Mouse (Mus musculus): Measurements from ENCODE around the gene Ahcy. TPM values are rescaled to one million over a fixed set of nuclear protein-coding genes. Genes with fewer than 3 reads are reported as not detected.
"Not testable (repeated sequence)": the region's sequence is repeated elsewhere in the genome, so short reads cannot be mapped to it uniquely, and the experiment has no call there.

The Ahcy gene
- total RNA-seq, 2 experiments from 2014 or later, result 36.5 to 37.1 TPM

DNA sequence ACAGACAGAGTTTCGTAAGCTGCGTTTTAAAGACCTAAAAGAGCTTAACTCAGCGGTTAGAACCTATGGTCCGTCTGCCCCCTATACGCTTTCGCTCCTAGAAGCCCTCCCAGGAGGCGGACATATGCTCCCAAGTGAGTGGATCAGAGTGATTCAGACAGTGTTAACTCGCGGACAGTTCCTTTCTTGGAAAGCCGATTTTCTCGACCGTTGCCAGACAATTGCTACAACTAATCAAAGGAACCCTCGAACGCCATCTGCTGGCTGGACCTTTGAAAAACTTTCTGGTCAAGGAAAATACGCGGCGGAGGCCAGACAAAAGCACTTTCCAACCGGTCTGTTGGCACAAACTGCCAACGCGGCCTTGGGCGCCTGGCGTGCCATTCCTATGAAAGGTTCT, 54.6 kb downstream of the Ahcy start:
- DNase-seq, result peak; percentile 97 to 98

DNA sequence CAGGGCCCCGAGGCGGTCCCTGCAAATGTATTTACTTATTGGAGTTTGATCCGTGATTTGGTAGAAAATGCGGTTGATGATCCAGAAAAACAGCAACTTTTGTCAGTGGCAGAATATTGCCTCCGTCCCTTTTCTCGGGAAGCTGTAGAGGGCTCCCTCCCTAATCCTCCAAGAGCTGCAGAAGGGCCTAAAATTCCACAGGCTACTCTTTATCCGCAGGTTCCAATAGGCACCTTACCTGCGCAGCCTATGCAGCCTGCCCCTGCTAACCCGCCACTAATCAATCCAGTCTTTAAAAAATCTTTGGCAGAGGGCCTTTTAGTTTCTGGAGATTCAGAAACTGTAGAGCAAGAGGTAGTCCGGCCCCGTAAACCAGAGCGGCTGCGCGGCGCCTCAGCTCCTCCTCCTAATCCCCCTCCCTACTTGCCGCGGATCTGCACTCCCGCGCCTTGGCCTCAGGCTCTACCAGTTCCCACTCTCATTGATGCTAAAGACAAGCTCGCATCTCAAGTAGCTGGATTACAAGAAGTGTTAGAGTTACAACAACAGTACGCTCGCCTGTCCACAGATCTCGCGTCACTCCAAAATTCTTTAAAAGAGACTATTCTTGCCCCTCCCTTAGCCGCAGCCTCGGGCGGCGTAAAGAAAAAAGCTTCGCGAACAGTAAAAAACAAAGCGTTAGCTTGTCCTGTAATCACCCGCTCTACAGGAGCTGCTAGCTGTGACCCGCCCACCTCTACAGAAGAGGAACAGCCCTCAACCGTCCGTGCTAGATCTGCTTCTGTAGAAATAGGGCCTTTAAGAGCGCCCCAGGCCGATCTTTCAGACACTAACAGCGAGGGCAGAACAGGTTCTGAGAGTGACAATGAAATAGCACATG, 55.3 kb downstream of the Ahcy start:
- peak; percentile 87 for DNase-seq

DNA sequence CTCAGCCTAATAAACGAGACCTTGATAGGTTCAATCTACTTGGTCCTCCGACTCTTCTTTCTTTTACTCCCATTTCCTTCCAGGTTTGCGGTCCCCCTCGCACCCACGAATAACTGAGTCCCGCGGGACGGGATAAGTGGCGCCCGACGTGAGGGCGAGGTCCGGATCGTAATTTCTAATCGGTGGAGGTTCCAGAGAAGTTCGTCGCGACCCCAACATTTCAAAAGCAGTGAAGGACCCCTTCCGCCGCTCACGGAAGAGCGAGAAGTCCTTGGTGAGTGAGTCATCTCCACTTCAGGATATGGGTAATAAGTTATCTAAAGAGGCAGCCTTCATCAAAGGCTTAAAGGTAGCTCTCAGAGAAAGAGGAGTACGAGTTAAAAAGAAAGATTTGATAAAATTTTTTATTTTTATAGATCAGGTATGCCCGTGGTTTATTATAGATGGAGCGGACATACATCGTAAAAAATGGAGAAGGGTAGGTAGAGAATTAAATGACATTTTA, 56.0 kb downstream of the Ahcy start, which contains the start of gene Gm14226:
Gene Gm14226, plus strand, starts transcription at position 16 of the 505 bp plus-strand sequence.
- peak; percentile 15 to 41 for DNase-seq

DNA sequence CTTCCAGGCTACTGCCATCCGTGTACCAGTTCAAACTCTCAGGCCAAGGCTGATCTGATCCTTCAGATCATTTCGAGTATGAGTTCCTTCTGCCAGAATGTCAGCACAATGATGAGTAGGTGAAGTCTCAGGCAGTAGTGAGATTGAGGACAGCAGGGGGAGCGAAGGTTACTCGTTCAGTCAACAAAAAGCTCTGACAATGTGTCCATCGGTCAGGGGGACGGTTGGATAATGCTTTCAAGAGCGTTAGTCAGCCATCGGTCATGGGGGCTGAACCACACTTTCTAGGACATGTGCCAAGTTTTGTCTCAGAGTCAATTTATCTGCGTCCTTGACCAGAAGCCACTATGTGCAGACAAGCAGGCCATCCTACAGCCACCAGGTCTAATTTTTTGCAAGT, 57.5 kb downstream of the Ahcy start:
- not testable (repeated sequence) for DNase-seq

DNA sequence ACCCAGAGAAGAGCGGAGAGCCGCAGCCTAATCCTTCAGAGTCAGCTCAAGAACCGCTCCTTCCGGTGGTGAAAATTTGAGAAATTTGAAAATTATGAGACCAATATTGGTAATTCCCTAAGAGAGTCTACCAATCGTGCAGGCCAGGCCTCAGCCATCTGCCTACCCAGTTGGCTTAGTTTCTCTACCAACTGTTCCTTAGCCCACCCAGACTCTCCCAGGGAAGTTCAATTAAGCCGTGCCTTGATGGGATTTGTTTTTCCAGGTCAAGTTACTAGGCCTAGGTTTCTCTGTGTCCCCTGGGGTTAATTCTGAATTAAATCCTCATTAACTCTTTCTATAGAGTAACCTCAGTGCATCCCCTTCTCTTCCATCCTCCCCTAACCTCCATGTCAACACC, 61.3 kb downstream of the Ahcy start:
- no peak for DNase-seq

DNA sequence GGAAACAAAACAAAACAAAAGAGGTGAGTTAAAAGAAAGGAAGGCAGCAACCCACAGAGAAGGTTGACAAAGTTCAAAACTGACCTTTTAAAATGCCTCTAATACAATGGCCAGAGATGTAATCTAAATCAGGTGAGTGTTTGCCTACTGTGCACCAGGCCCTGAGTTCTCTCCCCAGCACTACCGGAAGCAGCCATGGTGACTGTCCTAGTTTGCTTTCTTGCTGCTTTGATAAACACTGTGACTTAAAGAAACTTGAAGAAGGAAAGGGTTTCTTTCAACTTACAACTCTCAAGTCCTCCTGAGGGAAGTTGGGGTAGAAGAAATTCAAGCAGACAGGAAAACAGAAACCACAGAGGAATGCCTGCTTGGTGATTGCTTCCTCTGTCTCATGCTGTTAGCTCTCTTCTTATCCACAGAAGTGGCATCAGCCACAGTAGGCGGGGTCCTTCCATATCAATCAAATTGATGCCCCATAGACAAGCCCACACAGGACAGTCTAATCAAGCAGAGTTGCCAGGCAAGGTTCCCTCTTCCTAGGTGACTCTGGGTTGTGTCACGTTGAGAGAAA, 63.1 kb downstream of the Ahcy start:
- DNase-seq, result no peak

Other genes starting within 250 kb of the Ahcy start
- gene Eif2s2, start 181.6 kb downstream of the Ahcy start, total RNA-seq (2021), result 100 to 1,000 TPM; 129 to 170 TPM
- gene Gm14226, start 56.2 kb downstream of the Ahcy start, total RNA-seq (2021), result 1 to 10 TPM; 7.2 to 9.1 TPM
- gene Itch, start 59.0 kb upstream of the Ahcy start, total RNA-seq (2021), result 10 to 100 TPM; 47.1 to 51.2 TPM
- 100 to 1,000 TPM; 289 to 360 TPM for gene Dynlrb1, start 162.0 kb upstream of the Ahcy start, total RNA-seq (2021)
- 100 to 1,000 TPM; 469 to 912 TPM for gene Map1lc3a, start 201.8 kb upstream of the Ahcy start, total RNA-seq (2021)